Mouse (Mus musculus): ENCODE measurements around the gene C330021F23Rik. TPM values are rescaled to one million over a fixed set of nuclear protein-coding genes. Genes with fewer than 3 reads are reported as not detected.
"Not testable (repeated sequence)": the region's sequence is repeated elsewhere in the genome, so short reads cannot be mapped to it uniquely, and the experiment has no call there.

Gene C330021F23Rik
- polyA plus RNA-seq (2012; rRNA removed) = 0.18 and 0.33 TPM in 2 replicates

- DNase-seq (ENCODE audit: low spot score) = no peak
Observed at GRCm38 (mm10) chr8:3567641-3568371, at the start of gene C330021F23Rik. TSS of gene C330021F23Rik (plus strand) at chr8:3567990.

- no peak for DNase-seq (ENCODE audit: low spot score)
Observed at GRCm38 (mm10) chr8:3522007-3522697, 45.6 kb upstream of the C330021F23Rik start.

GRCm38 (mm10) chr8:3530816-3531215 lies 37.0 kb upstream of the C330021F23Rik start:
- DNase-seq (ENCODE audit: low spot score) = no peak

GRCm38 (mm10) chr8:3531936-3532335 lies 35.9 kb upstream of the C330021F23Rik start:
- DNase-seq (ENCODE audit: low spot score) = no peak

- no peak for DNase-seq (ENCODE audit: low spot score)
Observed at GRCm38 (mm10) chr8:3536053-3536841, 31.5 kb upstream of the C330021F23Rik start.

GRCm38 (mm10) chr8:3536940-3537339 lies 30.9 kb upstream of the C330021F23Rik start:
- no peak for DNase-seq (ENCODE audit: low spot score)

GRCm38 (mm10) chr8:3537666-3538065 lies 30.1 kb upstream of the C330021F23Rik start:
- DNase-seq (ENCODE audit: low spot score) = no peak

GRCm38 (mm10) chr8:3539146-3539545 lies 28.6 kb upstream of the C330021F23Rik start:
- no peak for DNase-seq (ENCODE audit: low spot score)

- DNase-seq (ENCODE audit: low spot score) = no peak
Observed at GRCm38 (mm10) chr8:3540076-3540475, 27.7 kb upstream of the C330021F23Rik start.

- no peak for DNase-seq (ENCODE audit: low spot score)
Observed at GRCm38 (mm10) chr8:3546511-3546910, 21.3 kb upstream of the C330021F23Rik start.

- DNase-seq (ENCODE audit: low spot score) = no peak
Observed at GRCm38 (mm10) chr8:3552240-3552639, 15.6 kb upstream of the C330021F23Rik start.

- no peak for DNase-seq (ENCODE audit: low spot score)
Observed at GRCm38 (mm10) chr8:3556114-3556513, 11.7 kb upstream of the C330021F23Rik start.

GRCm38 (mm10) chr8:3568378-3568777 lies 588 bp downstream of the C330021F23Rik start:
- no peak for DNase-seq (ENCODE audit: low spot score)

GRCm38 (mm10) chr8:3569784-3570183 lies 2.0 kb downstream of the C330021F23Rik start:
- DNase-seq (ENCODE audit: low spot score) = no peak

- no peak for DNase-seq (ENCODE audit: low spot score)
Observed at GRCm38 (mm10) chr8:3574546-3574945, 6.8 kb downstream of the C330021F23Rik start.

- DNase-seq (ENCODE audit: low spot score) = no peak
Observed at GRCm38 (mm10) chr8:3576211-3576960, 8.6 kb downstream of the C330021F23Rik start.

- DNase-seq (ENCODE audit: low spot score) = peak; percentile 38
Observed at GRCm38 (mm10) chr8:3579390-3580364, 11.9 kb downstream of the C330021F23Rik start.

GRCm38 (mm10) chr8:3581961-3582360 lies 14.2 kb downstream of the C330021F23Rik start:
- DNase-seq (ENCODE audit: low spot score) = not testable (repeated sequence)

- no peak for DNase-seq (ENCODE audit: low spot score)
Observed at GRCm38 (mm10) chr8:3586452-3586851, 18.7 kb downstream of the C330021F23Rik start.

GRCm38 (mm10) chr8:3586993-3587390 lies 19.2 kb downstream of the C330021F23Rik start, which contains the start of gene Camsap3:
TSS of gene Camsap3 (plus strand) at chr8:3587293.
- DNase-seq (ENCODE audit: low spot score) = no peak

Data from urinary bladder, adult 2 months (tissue).